Mouse (Mus musculus): ENCODE data around the gene Lrrc63.

GRCm38 (mm10) chr14:75102956-75103355 lies 27.7 kb downstream of the Lrrc63 start:
- no peak for TF ChIP-seq POLR2A (IDR thresholded peaks at IDR 0.05; ENCODE audit: borderline replicate concordance, extremely low read depth, insufficient read depth, insufficient read length, poor library complexity, severe bottlenecking)
- no peak for TF ChIP-seq CTCF (IDR thresholded peaks at IDR 0.05; ENCODE audit: borderline replicate concordance, extremely low read depth, insufficient read depth, insufficient read length)
